Mouse (Mus musculus): ENCODE results near the gene Ptprk.

Gene Ptprk

GRCm38 (mm10) chr10:28271729-28272606, 197.3 kb downstream of the Ptprk start:
- TF ChIP-seq GATA4 (IDR thresholded peaks at IDR 0.05; ENCODE audit: insufficient replicate concordance, low read length): no peak

GRCm38 (mm10) chr10:28278757-28279156, 204.1 kb downstream of the Ptprk start:
- TF ChIP-seq GATA4 (IDR thresholded peaks at IDR 0.05; ENCODE audit: insufficient replicate concordance, low read length): no peak

- no peak for TF ChIP-seq GATA4 (IDR thresholded peaks at IDR 0.05; ENCODE audit: insufficient replicate concordance, low read length)
Observed at GRCm38 (mm10) chr10:28297531-28297930, 222.9 kb downstream of the Ptprk start.

GRCm38 (mm10) chr10:28299207-28299606, 224.6 kb downstream of the Ptprk start:
- TF ChIP-seq GATA4 (IDR thresholded peaks at IDR 0.05; ENCODE audit: insufficient replicate concordance, low read length): no peak

GRCm38 (mm10) chr10:28303856-28304255, 229.2 kb downstream of the Ptprk start:
- no peak for TF ChIP-seq GATA4 (IDR thresholded peaks at IDR 0.05; ENCODE audit: insufficient replicate concordance, low read length)

- no peak for TF ChIP-seq GATA4 (IDR thresholded peaks at IDR 0.05; ENCODE audit: insufficient replicate concordance, low read length)
Observed at GRCm38 (mm10) chr10:28304292-28304875, 229.8 kb downstream of the Ptprk start.

- no peak for TF ChIP-seq GATA4 (IDR thresholded peaks at IDR 0.05; ENCODE audit: insufficient replicate concordance, low read length)
Observed at GRCm38 (mm10) chr10:28306451-28307086, 231.9 kb downstream of the Ptprk start.

- TF ChIP-seq GATA4 (IDR thresholded peaks at IDR 0.05; ENCODE audit: insufficient replicate concordance, low read length): no peak
Observed at GRCm38 (mm10) chr10:28311369-28311768, 236.7 kb downstream of the Ptprk start.

- TF ChIP-seq GATA4 (IDR thresholded peaks at IDR 0.05; ENCODE audit: insufficient replicate concordance, low read length): no peak
Observed at GRCm38 (mm10) chr10:28322995-28323394, 248.4 kb downstream of the Ptprk start.

- TF ChIP-seq GATA4 (IDR thresholded peaks at IDR 0.05; ENCODE audit: insufficient replicate concordance, low read length): peak; percentile 71; the same call in 1 of the 2 replicates
Observed at GRCm38 (mm10) chr10:28335232-28335631, 260.6 kb downstream of the Ptprk start.

- TF ChIP-seq GATA4 (IDR thresholded peaks at IDR 0.05; ENCODE audit: insufficient replicate concordance, low read length): no peak
Observed at GRCm38 (mm10) chr10:28338536-28338935, 263.9 kb downstream of the Ptprk start.

GRCm38 (mm10) chr10:28345196-28345681, 270.6 kb downstream of the Ptprk start:
- no peak for TF ChIP-seq GATA4 (IDR thresholded peaks at IDR 0.05; ENCODE audit: insufficient replicate concordance, low read length)

GRCm38 (mm10) chr10:28365291-28365690, 290.7 kb downstream of the Ptprk start:
- no peak for TF ChIP-seq GATA4 (IDR thresholded peaks at IDR 0.05; ENCODE audit: insufficient replicate concordance, low read length)

- no peak for TF ChIP-seq GATA4 (IDR thresholded peaks at IDR 0.05; ENCODE audit: insufficient replicate concordance, low read length)
Observed at GRCm38 (mm10) chr10:28366065-28366677, 291.6 kb downstream of the Ptprk start.

- TF ChIP-seq GATA4 (IDR thresholded peaks at IDR 0.05; ENCODE audit: insufficient replicate concordance, low read length): no peak
Observed at GRCm38 (mm10) chr10:28369808-28370207, 295.2 kb downstream of the Ptprk start.

All from liver, adult (tissue).